Mouse (Mus musculus) adrenal gland, postnatal 4 days (tissue): Measurements from ENCODE around the gene Rap2c. TPM values are rescaled to one million over a fixed set of nuclear protein-coding genes. Genes with fewer than 3 reads are reported as not detected.

Experiments
- DNase-seq, 2 experiments: peaks; one replicate each; pipeline ENCODE4 v3.0.0; 2021 to 2022; ENCODE audit warnings: low spot score in 2 of 2, mixed read lengths in 2 of 2
- total RNA-seq, 2 experiments: library from RNA; stranded (reverse); gene quantifications; 2 replicates each; pipeline ENCODE4 v1.2.3; 2021

The Rap2c gene
- total RNA-seq, 2 experiments from 2014 or later = 32.0 to 34.1 TPM

GRCm38 (mm10) chrX:50969907-50970306 is 47.9 kb downstream of the Rap2c start:
- DNase-seq = no peak

DNA sequence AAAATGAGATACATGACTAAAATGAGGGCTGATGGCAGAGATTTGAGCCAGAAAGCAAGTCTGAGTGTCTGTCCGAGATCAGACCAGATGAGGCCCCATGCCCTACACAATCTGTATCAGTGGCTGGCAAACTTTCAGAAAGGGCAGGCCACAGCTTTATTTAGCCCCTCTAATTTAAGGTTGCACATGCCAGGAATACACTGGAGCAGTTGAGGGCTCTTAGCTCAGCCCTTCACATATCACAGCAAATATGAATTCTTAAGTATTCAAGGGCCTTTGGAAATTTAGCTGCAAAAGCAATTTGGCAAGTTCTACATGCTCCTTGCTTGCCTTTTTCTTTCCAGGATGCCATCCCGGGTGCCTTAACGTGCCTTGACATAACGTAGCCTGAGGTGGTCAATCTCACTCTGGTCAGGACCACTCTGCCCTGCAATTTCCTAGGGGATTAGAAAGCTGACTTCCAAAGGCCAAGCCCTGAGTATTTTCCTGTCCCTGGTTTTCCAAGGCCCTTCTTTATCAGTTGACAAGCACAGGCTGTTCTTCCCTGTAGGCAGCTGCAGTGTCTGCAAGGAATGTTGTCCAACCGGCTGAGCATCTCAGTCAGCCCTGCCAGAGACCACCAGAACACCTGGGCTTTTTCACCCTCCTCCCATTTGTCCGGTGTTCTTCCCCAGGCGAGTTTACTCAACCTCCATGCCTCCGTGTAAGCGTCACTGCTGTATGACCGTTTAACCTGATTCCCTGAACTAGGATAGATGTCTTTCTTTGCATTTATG is 49.5 kb downstream of the Rap2c start:
- no peak for DNase-seq

DNA sequence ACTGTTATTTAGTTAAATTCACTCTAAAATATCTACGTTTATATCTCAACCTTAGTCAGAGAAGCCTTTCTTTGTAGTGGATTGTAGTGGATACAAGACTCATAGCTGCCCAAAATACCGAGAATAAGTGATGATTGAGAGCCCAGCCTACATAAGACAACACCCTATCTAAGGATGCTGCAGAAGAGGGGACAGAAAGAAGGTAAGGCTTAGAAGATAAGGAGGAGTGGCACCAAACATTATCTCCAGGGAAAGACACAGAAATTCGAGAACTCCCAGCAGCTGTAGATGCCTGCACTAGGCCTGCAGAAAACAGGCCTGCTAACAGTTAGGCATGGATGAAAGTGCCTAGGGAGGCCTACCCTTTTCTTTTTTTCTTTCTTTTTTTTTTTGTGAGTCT is 52.7 kb downstream of the Rap2c start:
- DNase-seq = no peak

GRCm38 (mm10) chrX:50962955-50963354 is 54.9 kb downstream of the Rap2c start:
- DNase-seq = no peak

Other genes starting within 250 kb of the Rap2c start
- gene Stk26, start 177.0 kb downstream of the Rap2c start, total RNA-seq = 1 to 10 TPM; 5.8 to 6.3 TPM
- under 1 TPM; 0.20 to 0.25 TPM for gene Frmd7, start 75.3 kb downstream of the Rap2c start, total RNA-seq
- gene Mbnl3, start 188.5 kb upstream of the Rap2c start, total RNA-seq = 10 to 100 TPM; 12.5 to 14.2 TPM